Mouse (Mus musculus): ENCODE data around the gene Terb1. TPM values are rescaled to one million over a fixed set of nuclear protein-coding genes. Genes with fewer than 3 reads are reported as not detected.

Terb1 gene
- 0.48 and 0.63 TPM in 2 replicates for polyA plus RNA-seq (2021; fragmentation: Nextera tagmentation)
- long read RNA-seq, experiment 1, partial matches to known transcripts, result 0 of 1 reads
- long read RNA-seq, experiment 1, other reads (novel, unspliced or antisense), result 1 of 1 reads
- long read RNA-seq, experiment 2, partial matches to known transcripts, result 1 of 1 reads
- long read RNA-seq, experiment 2, other reads (novel, unspliced or antisense), result 0 of 1 reads

GRCm38 (mm10) chr8:104509061-104510006 is at the start of gene Terb1:
TSS of gene Terb1 (minus strand) at chr8:104509910.

GRCm38 (mm10) chr8:104533971-104534778 is 24.5 kb upstream of the Terb1 start, which contains the start of the genes Nae1 and Car7:
TSS of gene Nae1 (minus strand) at chr8:104534637.
TSS of gene Car7 (plus strand) at chr8:104534689.

GRCm38 (mm10) chr8:104442299-104443124 is 67.2 kb downstream of the Terb1 start, which contains the start of gene Dync1li2:
TSS of gene Dync1li2 (minus strand) at chr8:104443047.

Other genes with a start within 250 kb of the Terb1 start
- gene Cmtm2a, start 216.7 kb downstream of the Terb1 start, polyA plus RNA-seq (2021; fragmentation: Nextera tagmentation), result not detected in 2 replicates
- gene Gm45711, start 199.8 kb downstream of the Terb1 start, polyA plus RNA-seq (2021; fragmentation: Nextera tagmentation), result not detected in 2 replicates
- gene Cmtm1, start 199.8 kb downstream of the Terb1 start, polyA plus RNA-seq (2021; fragmentation: Nextera tagmentation), result not detected in 2 replicates
- gene Gm11020, start 188.3 kb downstream of the Terb1 start, polyA plus RNA-seq (2021; fragmentation: Nextera tagmentation), result not detected in 2 replicates
- gene Cmtm2b, start 187.7 kb downstream of the Terb1 start, polyA plus RNA-seq (2021; fragmentation: Nextera tagmentation), result not detected in 2 replicates
- 8.1 and 14.0 TPM in 2 replicates for gene Cmtm3, start 170.5 kb downstream of the Terb1 start, polyA plus RNA-seq (2021; fragmentation: Nextera tagmentation)
- 8.0 and 9.4 TPM in 2 replicates for gene Cmtm4, start 114.1 kb downstream of the Terb1 start, polyA plus RNA-seq (2021; fragmentation: Nextera tagmentation)
- 33.3 and 33.6 TPM in 2 replicates for gene Dync1li2, start 66.9 kb downstream of the Terb1 start, polyA plus RNA-seq (2021; fragmentation: Nextera tagmentation)
- 72.4 and 81.8 TPM in 2 replicates for gene Nae1, start 24.7 kb upstream of the Terb1 start, polyA plus RNA-seq (2021; fragmentation: Nextera tagmentation)
- 24.9 and 25.1 TPM in 2 replicates for gene Car7, start 24.8 kb upstream of the Terb1 start, polyA plus RNA-seq (2021; fragmentation: Nextera tagmentation)
- 8.7 and 9.8 TPM in 2 replicates for gene Pdp2, start 81.5 kb upstream of the Terb1 start, polyA plus RNA-seq (2021; fragmentation: Nextera tagmentation)
- gene Cdh16, start 114.5 kb upstream of the Terb1 start, polyA plus RNA-seq (2021; fragmentation: Nextera tagmentation), result not detected in 2 replicates
- 1.1 and 1.7 TPM in 2 replicates for gene Rrad, start 121.4 kb upstream of the Terb1 start, polyA plus RNA-seq (2021; fragmentation: Nextera tagmentation)
- 108 and 110 TPM in 2 replicates for gene Ciao2b, start 132.1 kb upstream of the Terb1 start, polyA plus RNA-seq (2021; fragmentation: Nextera tagmentation)
- gene Ces2a, start 224.1 kb upstream of the Terb1 start, polyA plus RNA-seq (2021; fragmentation: Nextera tagmentation), result not detected in 2 replicates